Mouse (Mus musculus): ENCODE measurements around the gene Cmya5.
"Not testable (repeated sequence)": the region's sequence is repeated elsewhere in the genome, so short reads cannot be mapped to it uniquely, and the experiment has no call there.

Cmya5 gene

GRCm38 (mm10) chr13:93122321-93122720 is 22.2 kb downstream of the Cmya5 start:
- DNase-seq (ENCODE audit: low spot score) = no peak

- no peak for DNase-seq (ENCODE audit: low spot score)
Measured at GRCm38 (mm10) chr13:93117241-93117640, 27.3 kb downstream of the Cmya5 start.

- DNase-seq (ENCODE audit: low spot score) = no peak
Measured at GRCm38 (mm10) chr13:93102340-93103090, 42.0 kb downstream of the Cmya5 start.

GRCm38 (mm10) chr13:93098596-93098995 is 45.9 kb downstream of the Cmya5 start:
- DNase-seq (ENCODE audit: low spot score) = no peak

- DNase-seq (ENCODE audit: low spot score) = no peak
Measured at GRCm38 (mm10) chr13:93096643-93097042, 47.9 kb downstream of the Cmya5 start.

GRCm38 (mm10) chr13:93095097-93095791 is 49.3 kb downstream of the Cmya5 start:
- no peak for DNase-seq (ENCODE audit: low spot score)

GRCm38 (mm10) chr13:93094204-93094935 is 50.2 kb downstream of the Cmya5 start:
- DNase-seq (ENCODE audit: low spot score) = no peak

GRCm38 (mm10) chr13:93093697-93094096 is 50.8 kb downstream of the Cmya5 start:
- no peak for DNase-seq (ENCODE audit: low spot score)

GRCm38 (mm10) chr13:93092916-93093429 is 51.6 kb downstream of the Cmya5 start:
- no peak for DNase-seq (ENCODE audit: low spot score)

- no peak for DNase-seq (ENCODE audit: low spot score)
Measured at GRCm38 (mm10) chr13:93091866-93092455, 52.6 kb downstream of the Cmya5 start.

GRCm38 (mm10) chr13:93091176-93091575 is 53.3 kb downstream of the Cmya5 start:
- DNase-seq (ENCODE audit: low spot score) = no peak

GRCm38 (mm10) chr13:93089481-93089880 is 55.0 kb downstream of the Cmya5 start:
- no peak for DNase-seq (ENCODE audit: low spot score)

- DNase-seq (ENCODE audit: low spot score) = no peak
Measured at GRCm38 (mm10) chr13:93085711-93086110, 58.8 kb downstream of the Cmya5 start.

GRCm38 (mm10) chr13:93082324-93082723 is 62.2 kb downstream of the Cmya5 start:
- not testable (repeated sequence) for DNase-seq (ENCODE audit: low spot score)

- no peak for DNase-seq (ENCODE audit: low spot score)
Measured at GRCm38 (mm10) chr13:93080859-93081258, 63.7 kb downstream of the Cmya5 start.

- no peak for DNase-seq (ENCODE audit: low spot score)
Measured at GRCm38 (mm10) chr13:93074147-93074641, 70.3 kb downstream of the Cmya5 start.

- DNase-seq (ENCODE audit: low spot score) = no peak
Measured at GRCm38 (mm10) chr13:93073595-93073994, 70.9 kb downstream of the Cmya5 start.

GRCm38 (mm10) chr13:93072871-93073411 is 71.6 kb downstream of the Cmya5 start:
- DNase-seq (ENCODE audit: low spot score) = no peak

- no peak for DNase-seq (ENCODE audit: low spot score)
Measured at GRCm38 (mm10) chr13:93070406-93070805, 74.1 kb downstream of the Cmya5 start.

GRCm38 (mm10) chr13:93069481-93069880 is 75.0 kb downstream of the Cmya5 start:
- DNase-seq (ENCODE audit: low spot score) = no peak

GRCm38 (mm10) chr13:93068353-93068752 is 76.2 kb downstream of the Cmya5 start:
- no peak for DNase-seq (ENCODE audit: low spot score)
